Mouse (Mus musculus) NIH3T3 (cell line): ENCODE measurements around the gene Rad51.

Experiments used
- DNase-seq: peaks from one replicate; pipeline ENCODE4 v3.0.0-alpha.2; 2012; ENCODE audit warnings: low read depth

The Rad51 gene

GRCm38 (mm10) chr2:119163999-119164398, 51.4 kb downstream of the Rad51 start:
- no peak for DNase-seq

DNA sequence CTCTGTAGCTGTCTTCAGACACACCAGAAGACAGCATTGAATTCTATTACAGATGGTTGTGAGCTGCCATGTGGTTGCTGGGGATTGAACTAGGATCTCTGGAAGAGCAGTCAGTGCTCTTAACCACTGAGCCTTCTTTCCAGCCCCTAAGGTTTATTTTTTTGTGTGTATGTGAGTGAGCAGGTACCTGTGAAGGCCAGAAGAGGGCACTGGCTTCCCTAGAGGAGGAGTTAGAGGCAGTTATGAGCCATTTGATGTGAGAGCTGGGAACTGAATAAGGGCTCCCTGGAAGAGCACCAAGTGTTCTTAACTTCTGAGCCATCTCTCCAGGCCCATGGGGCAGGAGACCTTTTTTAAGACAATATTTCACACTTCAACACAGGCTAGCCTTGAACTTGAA, 52.8 kb downstream of the Rad51 start:
- DNase-seq = no peak

GRCm38 (mm10) chr2:119166901-119167865, 54.6 kb downstream of the Rad51 start, which contains the start of gene Gchfr:
Gchfr (plus strand) TSS chr2:119167773.
- peak; percentile 64 for DNase-seq

- peak; percentile 36 for DNase-seq
These were observed 55.3 kb downstream of the Rad51 start for GRCm38 (mm10) chr2:119167866-119168256.

- DNase-seq = no peak
These were observed 57.7 kb downstream of the Rad51 start for GRCm38 (mm10) chr2:119170282-119170681.

GRCm38 (mm10) chr2:119171574-119171973, 59.0 kb downstream of the Rad51 start:
- DNase-seq = peak; percentile 93

- peak; percentile 34 for DNase-seq
These were observed 59.9 kb downstream of the Rad51 start for GRCm38 (mm10) chr2:119172446-119172845.

- peak; percentile 75 for DNase-seq
These were observed 60.4 kb downstream of the Rad51 start for GRCm38 (mm10) chr2:119172862-119173576.

GRCm38 (mm10) chr2:119173991-119174651, 61.5 kb downstream of the Rad51 start, which contains the start of gene Gm14137:
Gm14137 (plus strand) TSS chr2:119174509.
- DNase-seq = peak; percentile 95

GRCm38 (mm10) chr2:119174866-119175265, 62.3 kb downstream of the Rad51 start:
- DNase-seq = peak; percentile 64

- no peak for DNase-seq
These were observed 63.0 kb downstream of the Rad51 start for GRCm38 (mm10) chr2:119175614-119176013.

DNA sequence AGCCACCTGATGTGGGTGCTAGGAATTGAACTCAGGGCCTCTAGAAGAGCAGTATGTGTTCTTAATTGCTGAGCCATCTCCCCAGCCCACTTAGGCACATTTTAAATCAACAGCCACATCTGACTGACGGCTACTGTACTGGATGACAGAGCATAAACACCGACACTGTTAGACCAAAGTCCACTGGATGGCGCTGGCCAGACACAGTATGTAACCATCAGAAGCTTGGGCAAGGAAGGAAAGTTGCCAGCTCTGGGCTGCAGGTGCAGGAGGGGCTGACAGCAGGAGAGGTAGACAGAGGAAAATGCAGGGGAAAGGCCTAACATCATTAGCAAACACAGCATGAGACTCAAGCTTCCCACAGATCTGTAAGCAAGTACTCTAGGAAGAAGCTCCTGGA, 64.2 kb downstream of the Rad51 start:
- DNase-seq = peak; percentile 38

DNA sequence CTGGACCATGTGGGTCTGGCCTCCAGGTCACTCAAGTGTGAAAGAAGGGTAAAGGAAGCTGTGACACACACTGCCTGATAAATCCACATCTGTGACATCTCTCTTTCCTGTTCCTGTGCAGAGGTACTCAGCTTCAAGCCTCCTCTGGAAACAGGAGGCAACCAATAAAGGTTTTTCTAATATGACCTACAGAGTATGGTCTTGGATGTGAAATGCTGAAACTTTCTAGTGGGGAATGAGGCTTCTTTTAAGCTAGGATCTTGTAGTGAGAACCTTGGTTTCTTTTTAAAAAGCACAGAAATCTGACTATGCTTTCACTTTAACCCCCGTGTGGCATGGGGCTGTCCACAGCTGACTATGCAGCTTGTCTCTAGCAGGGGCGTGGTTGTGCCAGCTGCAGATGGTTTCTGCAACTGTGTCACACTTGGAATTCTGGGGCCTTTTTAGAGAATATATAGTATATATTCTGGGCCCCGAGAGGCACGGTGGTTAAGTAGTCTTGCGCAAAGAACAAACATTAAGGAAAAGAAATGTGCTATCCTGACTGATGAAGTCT, 64.9 kb downstream of the Rad51 start:
- DNase-seq = no peak

- no peak for DNase-seq
These were observed 70.3 kb downstream of the Rad51 start for GRCm38 (mm10) chr2:119182914-119183313.

DNA sequence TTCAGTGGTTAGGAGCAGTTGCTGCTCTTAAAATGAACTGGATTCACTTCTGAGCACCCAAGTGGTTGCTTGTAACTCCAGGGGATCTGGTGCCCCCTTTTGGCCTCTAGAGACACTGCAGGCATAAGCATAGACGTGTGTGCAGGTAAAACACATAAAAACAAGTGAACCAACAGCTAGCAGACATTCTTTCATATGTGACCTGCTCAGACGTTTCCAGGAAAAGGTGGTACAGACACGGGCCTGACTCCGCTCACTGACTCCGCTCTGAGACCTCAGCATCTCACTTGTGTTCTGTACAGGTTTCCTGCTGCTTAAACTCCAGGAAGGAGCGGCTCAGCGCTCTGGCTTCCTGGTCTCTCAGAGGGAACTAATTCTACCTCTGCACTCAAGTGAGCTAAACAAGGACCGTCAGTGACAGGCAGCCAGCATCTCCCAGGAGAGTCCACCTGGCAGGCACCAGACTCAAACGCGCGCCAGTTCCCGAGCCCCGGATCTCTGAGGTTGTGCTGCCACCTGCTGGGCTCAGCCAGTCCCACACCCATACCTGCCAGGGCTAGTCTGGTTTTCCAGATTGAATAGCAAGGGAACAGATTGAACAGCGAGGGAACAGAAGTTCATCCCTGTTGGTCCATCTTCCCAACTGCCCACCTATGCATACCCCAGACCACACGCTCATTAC, 76.6 kb downstream of the Rad51 start:
- DNase-seq = peak; percentile 90

- no peak for DNase-seq
These were observed 78.4 kb downstream of the Rad51 start for GRCm38 (mm10) chr2:119190969-119191368.

DNA sequence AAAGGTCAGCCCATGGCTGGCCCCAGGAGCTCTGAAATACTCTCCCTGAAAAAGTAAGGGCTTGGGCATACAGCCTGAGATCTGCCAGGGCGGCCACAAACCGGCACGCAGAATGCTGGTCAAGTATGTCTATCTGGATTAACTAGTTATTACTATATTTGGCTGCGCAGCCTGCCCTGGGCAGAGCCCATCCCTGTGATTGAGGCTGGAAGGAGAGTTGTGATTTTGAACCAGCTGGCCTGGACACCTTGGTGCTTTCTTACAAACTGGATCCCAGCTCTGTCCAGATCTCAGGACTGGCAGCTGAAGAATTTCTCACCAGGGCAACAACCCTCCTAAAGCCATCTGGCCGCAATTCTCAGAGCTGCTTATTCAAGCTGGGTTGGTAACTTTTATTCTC, 81.5 kb downstream of the Rad51 start:
- no peak for DNase-seq

DNA sequence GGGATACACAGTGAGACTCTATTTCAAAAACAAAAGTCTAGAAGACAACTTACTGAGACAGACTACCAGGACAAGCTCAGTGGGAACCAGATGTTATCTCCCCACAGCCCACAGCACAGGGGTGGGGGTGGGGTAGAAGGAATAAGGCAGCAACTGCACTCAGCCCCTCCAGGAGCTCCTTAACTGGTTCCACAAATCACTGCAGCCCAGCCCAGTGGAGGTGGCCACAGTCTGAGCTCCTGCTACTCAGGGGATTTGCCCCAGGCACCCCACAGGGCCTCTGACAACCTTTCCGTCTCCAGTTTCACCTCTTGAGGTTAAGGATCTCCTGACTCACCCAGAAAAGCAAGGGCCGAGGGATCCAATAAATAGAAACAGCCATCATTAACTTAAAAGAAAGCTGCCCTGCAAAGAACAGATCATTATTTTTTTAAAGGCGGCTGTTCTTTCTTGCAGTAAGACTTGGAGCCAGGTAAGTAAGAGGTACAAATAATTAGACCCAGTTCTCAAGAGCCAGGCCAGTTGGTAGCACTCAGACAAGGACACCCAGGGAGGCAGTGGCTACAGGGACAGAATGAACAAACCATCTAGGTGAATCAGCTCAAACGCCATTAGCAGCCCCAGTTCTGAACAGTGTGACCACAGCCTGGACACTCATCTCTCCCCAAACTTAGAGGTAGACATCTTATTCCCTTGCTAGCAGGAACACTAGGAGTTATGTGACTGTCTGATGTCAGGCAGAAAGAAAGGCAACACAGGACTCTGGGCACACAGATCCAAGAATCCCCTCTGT, 83.9 kb downstream of the Rad51 start:
- DNase-seq = peak; percentile 32
